Mouse (Mus musculus) neutrophil, adult 59 days (primary cell): ENCODE results near the gene Tex261. TPM values are rescaled to one million over a fixed set of nuclear protein-coding genes. Genes with fewer than 3 reads are reported as not detected.

Experiments used
- total RNA-seq, 2 experiments: library from RNA; stranded (reverse); gene quantifications; 1 replicate in 1 of 2; 2 replicates in 1 of 2; pipeline ENCODE4 v1.2.4; 2023

Gene Tex261
- total RNA-seq: 10 to 100 TPM; 34.4 to 55.5 TPM

GRCm38 (mm10) chr6:83775638-83776293 is at the start of gene Tex261:
TSS of gene Tex261 (minus strand) at chr6:83775813.

GRCm38 (mm10) chr6:83794760-83795296 is 19.2 kb upstream of the Tex261 start, which contains the start of gene Nagk:
TSS of gene Nagk (plus strand) at chr6:83794982.

GRCm38 (mm10) chr6:83762344-83762743 is 13.3 kb downstream of the Tex261 start, which contains the start of gene Ankrd53:
TSS of gene Ankrd53 (plus strand) at chr6:83762644.

GRCm38 (mm10) chr6:83742761-83743160 is 32.9 kb downstream of the Tex261 start, which contains the start of gene Atp6v1b1:
TSS of gene Atp6v1b1 (plus strand) at chr6:83742990.

Other genes starting within 250 kb of the Tex261 start
- gene Actg2, start 239.5 kb downstream of the Tex261 start, total RNA-seq: not detected
- gene Stambp, start 203.1 kb downstream of the Tex261 start, total RNA-seq: 10 to 100 TPM; 20.1 to 23.1 TPM
- not detected for gene Clec4f, start 119.6 kb downstream of the Tex261 start, total RNA-seq
- not detected for gene Cd207, start 98.0 kb downstream of the Tex261 start, total RNA-seq
- gene Vax2, start 64.5 kb downstream of the Tex261 start, total RNA-seq: not detected
- gene Atp6v1b1, start 32.8 kb downstream of the Tex261 start, total RNA-seq: not detected
- gene Ankrd53, start 13.2 kb downstream of the Tex261 start, total RNA-seq: not detected
- 10 to 100 TPM; 16.5 to 20.9 TPM for gene Nagk, start 19.2 kb upstream of the Tex261 start, total RNA-seq
- gene Paip2b, start 55.9 kb upstream of the Tex261 start, total RNA-seq: 1 to 10 TPM; 5.2 to 5.4 TPM
- gene Zfp638, start 91.3 kb upstream of the Tex261 start, total RNA-seq: 10 to 100 TPM; 84.6 to 88.7 TPM
- gene Dysf, start 232.8 kb upstream of the Tex261 start, total RNA-seq: under 1 TPM in 1 of 2 experiments, not detected in 1; 0.76 TPM